Comparison of ENCODE assay signal across 10 mouse cellular contexts in genomic region chr6:88566676-88567075, GRCm38 (mm10). TPM values are rescaled to one million over a fixed set of nuclear protein-coding genes. Genes with fewer than 3 reads are reported as not detected.
A peak's percentile ranks its signal among the peaks of the same experiment; 100 is the strongest.
DNase-seq lines count a peak whose midpoint lies in the region; ATAC-seq and TF ChIP-seq lines count a peak whose summit lies in the region.
"Had no signal": no experiment of that assay in that cellular context is flagged by ENCODE, and none has a peak within 500 bp of the region (broad histone marks: within the 10 kb centered on the region; RNA-seq: fewer than 3 reads in every experiment).

No protein-coding gene starts in this region.

- TF ChIP-seq EP300 in stomach, postnatal 0 days (optimal IDR thresholded peaks at IDR 0.05) = no peak

- H3K4me2 ChIP-seq in forebrain, postnatal 0 days (ENCODE audit: low read depth) = no peak overlapping the region
- H3K4me2 ChIP-seq in kidney, embryonic 14.5 days (replicated peaks; ENCODE audit: low read depth, low read length) = peak overlapping the region; percentile 21
- peak overlapping the region; percentile 25; the same call in 1 of the 2 replicates for H3K4me2 ChIP-seq in stomach, embryonic 15.5 days
- no peak overlapping the region for H3K4me2 ChIP-seq in stomach, postnatal 0 days (replicated peaks; ENCODE audit: low read depth)

- peaks cover 16% of the 10 kb centered on the region for H3K4me1 ChIP-seq in forebrain, embryonic 10.5 days
- H3K4me1 ChIP-seq in forebrain, postnatal 0 days (ENCODE audit: insufficient read depth) = no peaks in the 10 kb centered on the region
- H3K4me1 ChIP-seq in kidney, embryonic 14.5 days (ENCODE audit: control insufficient read depth, insufficient read depth, low read length) = no peaks in the 10 kb centered on the region
- no peaks in the 10 kb centered on the region for H3K4me1 ChIP-seq in stomach, embryonic 15.5 days
- no peaks in the 10 kb centered on the region for H3K4me1 ChIP-seq in stomach, postnatal 0 days (replicated peaks; ENCODE audit: control insufficient read depth, insufficient read depth)

- H3K27me3 ChIP-seq in forebrain, embryonic 10.5 days (ENCODE audit: poor library complexity, severe bottlenecking) = peaks cover 28% of the 10 kb centered on the region
- H3K27me3 ChIP-seq in forebrain, postnatal 0 days (ENCODE audit: insufficient read depth, low read length) = peaks cover 4% of the 10 kb centered on the region
- peaks cover 10% of the 10 kb centered on the region for H3K27me3 ChIP-seq in kidney, embryonic 14.5 days (ENCODE audit: control insufficient read depth, insufficient read depth, low read length)
- 0 out of 2 replicates have a peak, but pooled peaks cover 3% of the 10 kb centered on the region for H3K27me3 ChIP-seq in stomach, embryonic 15.5 days (replicated peaks)
- no peaks in the 10 kb centered on the region for H3K27me3 ChIP-seq in stomach, postnatal 0 days (ENCODE audit: control insufficient read depth, insufficient read depth, low read length)

- ATAC-seq in forebrain, postnatal 0 days = no peak
- no peak for ATAC-seq in kidney, embryonic 14.5 days (ENCODE audit: low FRiP score, low TSS enrichment)
- no peak for ATAC-seq in stomach, embryonic 15.5 days (ENCODE audit: insufficient read depth, low FRiP score, low read depth)
- ATAC-seq in stomach, postnatal 0 days (ENCODE audit: low FRiP score, low TSS enrichment) = no peak

- peak overlapping the region; percentile 35 for H3K4me3 ChIP-seq in forebrain, embryonic 10.5 days
- H3K4me3 ChIP-seq in forebrain, postnatal 0 days (ENCODE audit: low read depth, low read length) = no peak overlapping the region
- H3K4me3 ChIP-seq in kidney, embryonic 14.5 days (ENCODE audit: low read length) = no peak overlapping the region
- H3K4me3 ChIP-seq in stomach, embryonic 15.5 days (replicated peaks) = no peak overlapping the region
- H3K4me3 ChIP-seq in stomach, postnatal 0 days (ENCODE audit: low read depth, low read length) = no peak overlapping the region
- H3K4me3 ChIP-seq: gastrocnemius, adult 2 months had no signal

- TF ChIP-seq CTCF in forebrain, postnatal 0 days (IDR thresholded peaks at IDR 0.05; ENCODE audit: low read depth) = no peak
- no peak for TF ChIP-seq CTCF in stomach, postnatal 0 days (IDR thresholded peaks at IDR 0.05; ENCODE audit: low read depth)

- H3K27ac ChIP-seq in forebrain, embryonic 10.5 days = no peak overlapping the region; the same call in 1 of the 2 replicates
- H3K27ac ChIP-seq in forebrain, postnatal 0 days (ENCODE audit: low read depth, low read length) = no peak overlapping the region
- H3K27ac ChIP-seq in kidney, embryonic 14.5 days (ENCODE audit: low read depth, low read length) = no peak overlapping the region
- H3K27ac ChIP-seq in stomach, embryonic 15.5 days = no peak overlapping the region
- no peak overlapping the region for H3K27ac ChIP-seq in stomach, postnatal 0 days (replicated peaks)
- H3K27ac ChIP-seq: gastrocnemius, adult 2 months had no signal

- WGBS in forebrain, embryonic 10.5 days = 2% methylated on average over 7 of the region's 7 CpGs
- WGBS in forebrain, postnatal 0 days = 17% methylated on average over 7 of the region's 7 CpGs
- 15% methylated on average over 7 of the region's 7 CpGs for WGBS in kidney, embryonic 14.5 days
- 37% methylated on average over 7 of the region's 7 CpGs for WGBS in stomach, embryonic 15.5 days
- 38% methylated on average over 7 of the region's 7 CpGs for WGBS in stomach, postnatal 0 days

- DNase-seq in forebrain, embryonic 10.5 days (ENCODE audit: extremely low spot score, low spot score) = no peak
- DNase-seq in forebrain, postnatal 0 days = no peak
- DNase-seq in kidney, adult 18-20 months = no peak
- no peak for DNase-seq in stomach, postnatal 0 days (ENCODE audit: low spot score)
- DNase-seq in thymus, postnatal 36 days = no peak
- no peak for DNase-seq in gastrocnemius, postnatal 10 days
- DNase-seq: adrenal gland, adult 2 months; gastrocnemius, adult 2 months had no signal

- no peaks in the 10 kb centered on the region for H3K36me3 ChIP-seq in forebrain, embryonic 10.5 days (replicated peaks)
- H3K36me3 ChIP-seq in forebrain, postnatal 0 days (ENCODE audit: insufficient read depth) = no peaks in the 10 kb centered on the region
- H3K36me3 ChIP-seq in kidney, embryonic 14.5 days (ENCODE audit: control insufficient read depth, insufficient read depth, low read length) = no peaks in the 10 kb centered on the region
- no peaks in the 10 kb centered on the region for H3K36me3 ChIP-seq in stomach, embryonic 15.5 days
- no peaks in the 10 kb centered on the region for H3K36me3 ChIP-seq in stomach, postnatal 0 days (ENCODE audit: control insufficient read depth, insufficient read depth, low read length)

- H3K9ac ChIP-seq in forebrain, postnatal 0 days = no peak overlapping the region
- no peak overlapping the region for H3K9ac ChIP-seq in kidney, embryonic 14.5 days (ENCODE audit: low read depth, low read length)
- H3K9ac ChIP-seq in stomach, embryonic 15.5 days = no peak overlapping the region
- H3K9ac ChIP-seq in stomach, postnatal 0 days (ENCODE audit: low read length) = no peak overlapping the region

- no peaks in the 10 kb centered on the region for H3K9me3 ChIP-seq in forebrain, embryonic 10.5 days
- H3K9me3 ChIP-seq in forebrain, postnatal 0 days (ENCODE audit: low read length) = no peaks in the 10 kb centered on the region
- H3K9me3 ChIP-seq in kidney, embryonic 14.5 days (ENCODE audit: control insufficient read depth, low read length) = no peaks in the 10 kb centered on the region
- H3K9me3 ChIP-seq in stomach, embryonic 15.5 days = no peaks in the 10 kb centered on the region
- no peaks in the 10 kb centered on the region for H3K9me3 ChIP-seq in stomach, postnatal 0 days (ENCODE audit: control insufficient read depth, low read length)

RNA-seq across cellular contexts. Expression of gene Sec61a1, which starts 48.0 kb away (rescaled TPM):
- 211 and 220 TPM in 2 replicates for polyA plus RNA-seq in forebrain, embryonic 10.5 days (2016; fragmentation: Nextera tagmentation; extraction: Ambion mirVana)
- total RNA-seq in forebrain, postnatal 0 days (2014; rRNA removed) = 150 and 191 TPM in 2 replicates
- 118 and 125 TPM in 2 replicates for polyA plus RNA-seq in forebrain, postnatal 0 days (2015; fragmentation: Nextera tagmentation; extraction: Ambion mirVana)
- 132 and 245 TPM in 2 replicates for polyA plus RNA-seq in kidney, embryonic 14.5 days (2014; fragmentation: Nextera tagmentation; extraction: Ambion mirVana)
- polyA plus RNA-seq in stomach, embryonic 15.5 days (2015; fragmentation: Nextera tagmentation; extraction: Ambion mirVana) = 260 and 295 TPM in 2 replicates
- polyA plus RNA-seq in stomach, postnatal 0 days (2015; fragmentation: Nextera tagmentation; extraction: Ambion mirVana) = 163 and 168 TPM in 2 replicates
- total RNA-seq in gastrocnemius, postnatal 10 days (2021) = 10 to 100 TPM; 57.6 to 78.0 TPM

Comparison
In these comparisons a context has a peak if more than half of its experiments do, and no peak if none do; other contexts are left out.
1. H3K4me2 ChIP-seq: peak in kidney, embryonic 14.5 days (single experiment) and stomach, embryonic 15.5 days (single experiment); none in forebrain, postnatal 0 days (single experiment) and stomach, postnatal 0 days (single experiment).